Mouse (Mus musculus): ENCODE data around the gene Txnip. TPM values are rescaled to one million over a fixed set of nuclear protein-coding genes. Genes with fewer than 3 reads are reported as not detected.
"Not testable (repeated sequence)": the region's sequence is repeated elsewhere in the genome, so short reads cannot be mapped to it uniquely, and the experiment has no call there.

Txnip gene
- 136 and 146 TPM in 2 replicates for polyA plus RNA-seq (2015; fragmentation: Nextera tagmentation; extraction: Ambion mirVana)

- peak; percentile 98 for ATAC-seq
- Histone ChIP-seq H3K27ac (peak within 1 kb of the TSS; percentile 95), H3K9ac (peak within 1 kb of the TSS; percentile 76), H3K4me3 (replicated peaks) (peak within 1 kb of the TSS; percentile 62), H3K4me1 (replicated peaks) (peaks cover 45% of the 10 kb centered on the region), H3K27me3 (replicated peaks) (no peaks in the 10 kb centered on the region), H3K36me3 (peaks cover 9% of the 10 kb centered on the region; the same call in 1 of the 2 replicates), H3K4me2 (replicated peaks) (peak within 1 kb of the TSS; percentile 83), H3K9me3 (no peaks in the 10 kb centered on the region)
- WGBS: under 1% methylated on average over 26 of the region's 26 CpGs
These were observed at the start of gene Txnip for GRCm38 (mm10) chr3:96557694-96558093. Gene Txnip (plus strand): TSS chr3:96557957.

DNA sequence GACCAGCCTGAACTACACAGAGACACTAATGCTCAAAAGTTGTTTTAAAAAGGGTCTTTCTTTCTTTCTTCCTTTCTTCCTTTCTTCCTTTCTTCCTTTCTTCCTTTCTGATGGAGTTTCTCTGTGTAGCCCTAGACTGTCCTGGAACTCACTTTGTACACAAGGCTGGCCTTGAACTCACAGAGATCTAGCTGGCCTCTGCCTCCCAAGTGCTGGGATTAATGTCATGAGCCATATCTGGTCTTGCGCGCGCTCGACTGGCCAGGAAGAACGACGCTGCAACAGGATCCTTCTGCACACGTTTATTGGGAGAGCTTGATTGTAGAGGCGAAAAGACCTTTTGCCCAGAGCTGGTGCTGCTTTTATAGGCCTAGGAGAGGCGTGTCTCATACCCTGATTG is 49.8 kb upstream of the Txnip start:
- H3K9me3 ChIP-seq; H3K4me3 ChIP-seq (replicated peaks); H3K9ac ChIP-seq; H3K27ac ChIP-seq; H3K4me2 ChIP-seq (replicated peaks); H3K36me3 ChIP-seq; H3K27me3 ChIP-seq (replicated peaks); ATAC-seq; H3K4me1 ChIP-seq (replicated peaks): not testable (repeated sequence)
- WGBS: 90% methylated on average over 8 of the region's 9 CpGs

DNA sequence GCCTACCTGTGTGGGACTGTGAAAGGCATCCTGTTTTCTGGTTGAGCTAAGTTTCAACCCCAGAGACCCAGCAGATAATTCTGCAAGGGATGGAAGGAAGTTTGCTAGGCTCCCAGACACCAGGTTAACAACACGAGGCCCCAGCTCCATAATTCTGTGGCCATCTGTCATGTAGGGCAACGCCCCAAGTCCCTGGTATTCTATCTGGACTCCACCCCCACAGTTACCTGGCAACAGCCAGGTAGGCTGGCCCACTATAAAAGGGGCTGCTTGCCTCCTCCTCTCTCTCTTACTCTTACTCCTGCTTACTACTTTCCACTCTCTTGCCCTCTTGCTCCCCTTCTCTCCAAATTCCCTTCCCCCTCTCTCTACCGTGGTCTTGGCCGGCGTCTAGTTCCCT is 37.6 kb upstream of the Txnip start:
- Histone ChIP-seq H3K4me2 (replicated peaks) (0 out of 2 replicates have a peak overlapping the region, but pooled peaks have one; percentile 24), H3K4me1 (replicated peaks) (no peaks in the 10 kb centered on the region), H3K4me3 (replicated peaks) (no peak overlapping the region), H3K27me3 (replicated peaks) (0 out of 2 replicates have a peak, but pooled peaks cover 2% of the 10 kb centered on the region), H3K36me3 (no peaks in the 10 kb centered on the region), H3K9ac (no peak overlapping the region), H3K9me3 (no peaks in the 10 kb centered on the region), H3K27ac (no peak overlapping the region)
- peak; percentile 79 for ATAC-seq
- 25% methylated on average over 5 of the region's 5 CpGs for WGBS

DNA sequence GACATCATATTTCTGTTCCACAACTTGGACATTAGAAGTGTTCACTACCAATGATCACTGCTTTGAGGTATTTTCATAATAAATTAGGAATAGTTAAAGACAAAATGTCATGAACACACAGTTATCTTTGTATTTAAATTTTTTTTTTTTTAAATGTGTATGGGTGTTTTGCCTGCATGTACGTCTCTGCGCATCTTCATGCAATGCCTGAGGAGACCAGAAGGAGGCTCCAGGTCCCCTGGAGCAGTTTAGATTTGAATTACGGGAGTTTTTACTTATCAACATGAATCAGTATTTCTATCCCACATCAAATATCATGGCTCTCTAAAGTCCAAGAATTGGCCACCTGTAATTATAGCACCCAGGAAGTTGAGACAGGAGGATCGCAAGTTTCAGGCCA is 35.6 kb upstream of the Txnip start:
- Histone ChIP-seq H3K27ac (no peak overlapping the region), H3K27me3 (replicated peaks) (peaks cover 16% of the 10 kb centered on the region), H3K4me2 (replicated peaks) (no peak overlapping the region), H3K4me1 (replicated peaks) (peaks cover 5% of the 10 kb centered on the region), H3K4me3 (replicated peaks) (no peak overlapping the region), H3K9me3 (no peaks in the 10 kb centered on the region), H3K9ac (no peak overlapping the region), H3K36me3 (no peaks in the 10 kb centered on the region)
- ATAC-seq: no peak
- 65% methylated on average over 4 of the region's 4 CpGs for WGBS

- 67% methylated on average over 12 of the region's 12 CpGs for WGBS
- H3K27me3 ChIP-seq (replicated peaks): peaks cover 35% of the 10 kb centered on the region
These were observed 33.5 kb upstream of the Txnip start for GRCm38 (mm10) chr3:96524028-96524810.

GRCm38 (mm10) chr3:96524914-96525313 is 32.8 kb upstream of the Txnip start, which contains the start of gene Hfe2:
Gene Hfe2 (plus strand): TSS chr3:96525172.
- no peak within 1 kb of the TSS for H3K27ac ChIP-seq
- no peak within 1 kb of the TSS for H3K9ac ChIP-seq
- no peaks in the 10 kb centered on the region for H3K9me3 ChIP-seq
- no peak for ATAC-seq
- no peak within 1 kb of the TSS for H3K4me3 ChIP-seq (replicated peaks)
- H3K36me3 ChIP-seq: no peaks in the 10 kb centered on the region
- 71% methylated on average over 4 of the region's 4 CpGs for WGBS
- no peak within 1 kb of the TSS for H3K4me2 ChIP-seq (replicated peaks)
- peaks cover 35% of the 10 kb centered on the region for H3K27me3 ChIP-seq (replicated peaks)
- H3K4me1 ChIP-seq (replicated peaks): peaks cover 8% of the 10 kb centered on the region

More at GRCm38 (mm10) chr3:96524028-96524810, 33.5 kb upstream of the Txnip start:
- H3K27ac ChIP-seq: no peak overlapping the region
- no peaks in the 10 kb centered on the region for H3K9me3 ChIP-seq
- H3K36me3 ChIP-seq: no peaks in the 10 kb centered on the region
- no peak overlapping the region for H3K4me2 ChIP-seq (replicated peaks)
- no peak for ATAC-seq
- no peak overlapping the region for H3K4me3 ChIP-seq (replicated peaks)
- H3K9ac ChIP-seq: no peak overlapping the region
- H3K4me1 ChIP-seq (replicated peaks): peaks cover 8% of the 10 kb centered on the region

DNA sequence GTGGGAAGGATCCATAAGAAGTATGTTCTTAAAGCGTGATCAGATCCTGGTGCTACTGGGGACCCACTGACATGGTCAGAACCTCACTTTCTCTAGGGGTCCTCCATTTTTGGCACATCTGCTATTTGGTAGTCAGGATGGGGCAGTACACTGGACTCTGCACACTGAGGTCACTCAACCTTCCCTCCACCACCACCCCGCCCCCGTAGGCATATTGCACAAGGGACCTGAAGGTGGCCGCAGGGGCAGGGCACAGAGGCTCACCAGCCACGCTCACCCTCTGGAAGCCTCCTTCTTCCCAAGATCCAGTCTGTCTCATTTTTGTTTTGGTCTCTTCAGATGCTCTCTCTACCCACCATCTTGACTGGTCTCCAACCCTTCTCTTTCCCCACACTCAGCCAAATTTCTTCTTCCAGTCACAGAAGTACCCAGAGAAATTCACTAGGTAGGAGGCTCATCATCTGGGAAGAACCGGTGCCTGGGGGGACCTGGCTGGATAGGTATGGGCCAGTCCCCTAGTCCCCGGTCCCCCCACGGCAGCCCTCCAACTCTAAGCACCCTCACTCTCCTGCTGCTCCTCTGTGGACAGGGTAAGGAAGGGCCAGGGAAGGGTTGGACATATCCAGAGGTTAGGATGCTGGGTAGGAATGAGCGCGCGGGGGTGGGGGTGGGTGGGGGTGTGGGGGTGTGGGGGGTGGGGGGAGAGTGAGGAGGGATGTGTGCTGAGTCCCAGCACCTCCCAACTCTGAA is 31.6 kb upstream of the Txnip start:
- Histone ChIP-seq H3K9ac (no peak overlapping the region), H3K27ac (no peak overlapping the region), H3K4me3 (replicated peaks) (no peak overlapping the region), H3K27me3 (replicated peaks) (peaks cover 35% of the 10 kb centered on the region), H3K4me2 (replicated peaks) (no peak overlapping the region), H3K36me3 (no peaks in the 10 kb centered on the region), H3K9me3 (no peaks in the 10 kb centered on the region), H3K4me1 (replicated peaks) (peaks cover 8% of the 10 kb centered on the region)
- no peak; the same call in 1 of the 2 replicates for ATAC-seq
- WGBS: 69% methylated on average over 11 of the region's 11 CpGs

DNA sequence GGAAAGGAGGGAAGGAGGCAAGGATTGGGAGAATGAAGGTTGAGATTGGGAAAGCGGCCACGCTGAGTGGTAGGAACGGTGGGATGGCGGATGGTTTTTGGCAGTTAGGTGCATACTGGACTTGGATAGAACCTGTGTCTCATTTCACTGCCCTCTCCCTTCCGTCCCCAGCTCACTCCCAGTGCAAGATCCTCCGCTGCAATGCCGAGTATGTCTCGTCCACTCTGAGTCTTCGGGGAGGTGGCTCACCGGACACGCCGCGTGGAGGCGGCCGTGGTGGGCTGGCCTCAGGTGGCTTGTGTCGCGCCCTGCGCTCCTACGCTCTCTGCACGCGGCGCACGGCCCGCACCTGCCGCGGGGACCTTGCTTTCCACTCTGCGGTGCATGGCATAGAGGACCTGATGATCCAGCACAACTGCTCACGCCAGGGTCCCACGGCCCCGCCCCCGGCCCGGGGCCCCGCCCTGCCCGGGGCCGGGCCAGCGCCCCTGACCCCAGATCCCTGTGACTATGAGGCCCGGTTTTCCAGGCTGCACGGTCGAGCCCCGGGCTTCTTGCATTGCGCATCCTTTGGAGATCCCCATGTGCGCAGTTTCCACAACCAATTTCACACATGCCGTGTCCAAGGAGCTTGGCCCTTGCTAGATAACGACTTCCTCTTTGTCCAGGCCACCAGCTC is 30.8 kb upstream of the Txnip start:
- Histone ChIP-seq H3K4me1 (replicated peaks) (peaks cover 8% of the 10 kb centered on the region), H3K4me2 (replicated peaks) (peak overlapping the region; percentile 83), H3K27me3 (replicated peaks) (peaks cover 35% of the 10 kb centered on the region), H3K36me3 (no peaks in the 10 kb centered on the region), H3K4me3 (replicated peaks) (peak overlapping the region; percentile 39), H3K9ac (peak overlapping the region; percentile 21; the same call in 1 of the 2 replicates), H3K9me3 (no peaks in the 10 kb centered on the region), H3K27ac (no peak overlapping the region)
- ATAC-seq: 0 out of 2 replicates have a peak, but pooled peaks have one; percentile 43
- 3% methylated on average over 44 of the region's 44 CpGs for WGBS

- Histone ChIP-seq H3K36me3 (no peaks in the 10 kb centered on the region), H3K9me3 (no peaks in the 10 kb centered on the region), H3K4me1 (replicated peaks) (peaks cover 8% of the 10 kb centered on the region), H3K9ac (no peak overlapping the region), H3K27me3 (replicated peaks) (peaks cover 35% of the 10 kb centered on the region), H3K27ac (no peak overlapping the region), H3K4me3 (replicated peaks) (no peak overlapping the region), H3K4me2 (replicated peaks) (no peak overlapping the region)
- ATAC-seq: no peak
- 52% methylated on average over 9 of the region's 9 CpGs for WGBS
These were observed 29.3 kb upstream of the Txnip start for GRCm38 (mm10) chr3:96528506-96528905.

DNA sequence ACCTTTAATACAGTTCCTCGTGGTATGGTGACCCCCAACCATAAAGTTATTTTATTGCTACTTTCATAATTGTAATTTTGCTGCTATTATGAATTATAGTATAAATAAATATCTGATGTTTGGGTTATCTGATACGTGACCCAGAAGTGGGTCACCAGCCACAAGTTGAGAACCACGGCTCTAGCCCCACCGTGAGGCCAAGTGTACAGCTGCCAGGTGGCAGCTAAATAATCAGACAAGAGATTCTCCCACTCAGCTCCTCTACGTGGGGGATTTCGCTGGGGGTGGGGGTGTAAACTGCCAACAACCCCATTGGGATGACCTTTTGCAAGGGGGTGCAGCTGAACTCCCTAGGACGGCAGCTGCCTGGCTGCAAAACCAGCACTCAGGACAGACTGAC is 25.7 kb upstream of the Txnip start:
- no peaks in the 10 kb centered on the region for H3K9me3 ChIP-seq
- H3K9ac ChIP-seq: no peak overlapping the region
- no peak overlapping the region for H3K27ac ChIP-seq
- WGBS: 54% methylated on average over 7 of the region's 7 CpGs
- H3K4me3 ChIP-seq (replicated peaks): no peak overlapping the region
- peaks cover 20% of the 10 kb centered on the region for H3K27me3 ChIP-seq (replicated peaks)
- ATAC-seq: no peak
- no peaks in the 10 kb centered on the region for H3K36me3 ChIP-seq
- peaks cover 3% of the 10 kb centered on the region for H3K4me1 ChIP-seq (replicated peaks)
- H3K4me2 ChIP-seq (replicated peaks): no peak overlapping the region

GRCm38 (mm10) chr3:96534300-96534699 is 23.5 kb upstream of the Txnip start:
- ATAC-seq: no peak
- Histone ChIP-seq H3K36me3 (no peaks in the 10 kb centered on the region), H3K4me2 (replicated peaks) (no peak overlapping the region), H3K27ac (no peak overlapping the region), H3K9me3 (no peaks in the 10 kb centered on the region), H3K4me1 (replicated peaks) (no peaks in the 10 kb centered on the region), H3K4me3 (replicated peaks) (no peak overlapping the region), H3K27me3 (replicated peaks) (no peaks in the 10 kb centered on the region), H3K9ac (no peak overlapping the region)
- 60% methylated on average over 2 of the region's 2 CpGs for WGBS

DNA sequence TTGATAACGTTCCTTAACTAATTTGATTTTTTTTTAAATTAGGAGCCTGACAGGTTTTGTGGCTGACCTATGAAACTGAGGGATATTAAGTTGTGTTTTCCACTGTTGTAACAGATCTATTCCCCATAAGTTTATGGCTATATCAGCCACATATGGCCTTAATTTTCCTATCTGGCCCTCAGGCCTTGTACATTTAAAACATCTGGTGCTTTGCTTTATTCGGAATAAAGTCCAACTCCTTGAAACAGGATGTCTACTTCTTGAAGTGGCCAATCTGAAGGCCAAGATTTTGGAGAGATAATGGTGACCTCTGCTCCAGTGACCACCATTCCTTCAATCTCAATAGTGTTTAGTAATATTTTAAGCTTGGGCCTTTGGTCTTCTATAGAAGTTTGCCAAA is 18.4 kb upstream of the Txnip start:
- WGBS: 73% methylated on average over 2 of the region's 2 CpGs
- ATAC-seq: no peak
- Histone ChIP-seq H3K4me3 (replicated peaks) (no peak overlapping the region), H3K27ac (no peak overlapping the region), H3K36me3 (no peaks in the 10 kb centered on the region), H3K9ac (no peak overlapping the region), H3K27me3 (replicated peaks) (no peaks in the 10 kb centered on the region), H3K4me2 (replicated peaks) (no peak overlapping the region), H3K4me1 (replicated peaks) (no peaks in the 10 kb centered on the region), H3K9me3 (no peaks in the 10 kb centered on the region)
